Mouse (Mus musculus): ENCODE results near the gene Wscd2. TPM values are rescaled to one million over a fixed set of nuclear protein-coding genes. Genes with fewer than 3 reads are reported as not detected.

The Wscd2 gene
- polyA plus RNA-seq, 2 experiments, result 0.02 TPM; not detected in 1

- ATAC-seq (ENCODE audit: insufficient read depth) (no peak), DNase-seq (ENCODE audit: low read depth in 3 of 3, low spot score in 3 of 3) (no peak)
- no peaks in the 10 kb centered on the region for H3K27me3 ChIP-seq (ENCODE audit: control insufficient read depth, insufficient read depth, low read length)
- no peak for TF ChIP-seq EP300 (IDR thresholded peaks at IDR 0.05; ENCODE audit: low read depth)
- no peak for TF ChIP-seq CTCF (IDR thresholded peaks at IDR 0.05; ENCODE audit: low read depth)
- H3K4me2 ChIP-seq (ENCODE audit: low read depth), result no peak overlapping the region
- no peaks in the 10 kb centered on the region for H3K36me3 ChIP-seq (replicated peaks; ENCODE audit: control insufficient read depth, insufficient read depth, low read depth)
- no peak overlapping the region for H3K27ac ChIP-seq
- H3K9ac ChIP-seq (replicated peaks), result no peak overlapping the region
- WGBS (ENCODE audit: insufficient replicate concordance), result 45% methylated on average over 1 of the region's 1 CpGs
- no peak overlapping the region for H3K4me3 ChIP-seq (ENCODE audit: insufficient read depth in 1 of 2, low read depth in 2 of 2, low read length in 2 of 2)
- H3K4me1 ChIP-seq (replicated peaks; ENCODE audit: control insufficient read depth in 2 of 2, insufficient read depth in 2 of 2, low read length in 1 of 2), result no peaks in the 10 kb centered on the region
- no peaks in the 10 kb centered on the region for H3K9me3 ChIP-seq (ENCODE audit: control insufficient read depth, low read length)
These were observed 129.0 kb downstream of the Wscd2 start for GRCm38 (mm10) chr5:113619151-113619550.

DNA sequence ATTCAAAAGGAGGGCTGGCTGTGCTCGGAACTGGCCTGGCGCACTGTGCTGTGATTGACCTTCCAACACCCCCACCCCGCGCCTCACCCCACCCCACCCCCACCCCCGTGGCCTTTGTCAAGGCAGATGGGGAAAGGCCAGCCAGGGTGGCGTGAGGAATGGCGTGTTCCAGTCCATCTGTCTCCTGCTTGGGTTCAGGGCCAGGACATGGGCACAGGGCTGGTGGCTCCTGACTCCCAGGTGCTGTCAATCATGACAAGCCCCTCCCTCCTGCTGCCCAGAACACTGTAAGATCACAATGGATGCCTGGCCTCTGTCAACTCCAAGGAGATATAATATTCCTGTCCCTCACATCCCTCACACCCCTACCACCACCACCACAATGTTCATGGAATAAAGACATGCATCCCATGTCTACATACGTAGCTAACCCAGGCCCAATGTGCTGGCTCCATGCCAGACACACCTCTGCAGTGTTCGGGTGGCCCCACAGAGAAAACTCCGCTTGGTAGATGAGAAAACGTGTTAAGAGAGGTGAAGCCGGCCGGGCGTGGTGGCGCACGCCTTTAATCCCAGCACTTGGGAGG, 130.1 kb downstream of the Wscd2 start:
- TF ChIP-seq EP300 (IDR thresholded peaks at IDR 0.05; ENCODE audit: low read depth), result no peak
- no peak for TF ChIP-seq CTCF (IDR thresholded peaks at IDR 0.05; ENCODE audit: low read depth)
- H3K27ac ChIP-seq, result no peak overlapping the region
- DNase-seq (ENCODE audit: low read depth in 3 of 3, low spot score in 3 of 3), result no peak
- H3K9ac ChIP-seq (replicated peaks), result no peak overlapping the region
- H3K4me1 ChIP-seq (replicated peaks; ENCODE audit: control insufficient read depth in 2 of 2, insufficient read depth in 2 of 2, low read length in 1 of 2), result no peaks in the 10 kb centered on the region
- H3K4me3 ChIP-seq (ENCODE audit: insufficient read depth in 1 of 2, low read depth in 2 of 2, low read length in 2 of 2), result no peak overlapping the region
- WGBS (ENCODE audit: insufficient replicate concordance), result 57% methylated on average over 16 of the region's 16 CpGs
- no peak overlapping the region for H3K4me2 ChIP-seq (ENCODE audit: low read depth)
- no peaks in the 10 kb centered on the region for H3K36me3 ChIP-seq (replicated peaks; ENCODE audit: control insufficient read depth, insufficient read depth, low read depth)
- H3K27me3 ChIP-seq (ENCODE audit: control insufficient read depth, insufficient read depth, low read length), result no peaks in the 10 kb centered on the region
- no peaks in the 10 kb centered on the region for H3K9me3 ChIP-seq (ENCODE audit: control insufficient read depth, low read length)
- no peak for ATAC-seq (ENCODE audit: insufficient read depth)

DNA sequence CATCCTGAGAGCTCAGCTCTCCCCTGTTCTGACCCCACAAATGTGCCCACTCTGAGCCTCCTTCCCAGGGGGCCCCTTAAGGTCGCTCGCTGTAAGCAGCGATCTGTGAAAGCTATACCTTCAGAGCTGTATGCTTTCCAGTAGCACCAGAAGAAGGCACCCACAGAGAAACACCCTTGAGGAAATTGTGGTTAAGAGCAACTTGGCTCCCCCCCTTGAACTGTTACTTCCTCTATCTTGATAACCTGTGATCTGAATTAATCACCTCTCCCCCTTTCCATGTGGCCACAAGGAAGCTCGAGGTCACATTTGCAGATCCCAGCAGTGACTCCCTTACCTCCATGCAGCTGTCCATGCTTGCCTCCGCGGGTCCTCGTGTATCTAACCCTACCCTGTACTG, 130.9 kb downstream of the Wscd2 start:
- TF ChIP-seq EP300 (IDR thresholded peaks at IDR 0.05; ENCODE audit: low read depth) (no peak), CTCF (IDR thresholded peaks at IDR 0.05; ENCODE audit: low read depth) (no peak)
- ATAC-seq (ENCODE audit: insufficient read depth), result no peak
- H3K4me3 ChIP-seq (ENCODE audit: insufficient read depth in 1 of 2, low read depth in 2 of 2, low read length in 2 of 2), result no peak overlapping the region
- no peaks in the 10 kb centered on the region for H3K36me3 ChIP-seq (replicated peaks; ENCODE audit: control insufficient read depth, insufficient read depth, low read depth)
- 18% methylated on average over 7 of the region's 7 CpGs for WGBS (ENCODE audit: insufficient replicate concordance)
- H3K9me3 ChIP-seq (ENCODE audit: control insufficient read depth, low read length), result no peaks in the 10 kb centered on the region
- H3K9ac ChIP-seq (replicated peaks), result no peak overlapping the region
- no peaks in the 10 kb centered on the region for H3K27me3 ChIP-seq (ENCODE audit: control insufficient read depth, insufficient read depth, low read length)
- no peak overlapping the region for H3K27ac ChIP-seq
- no peaks in the 10 kb centered on the region for H3K4me1 ChIP-seq (replicated peaks; ENCODE audit: control insufficient read depth in 2 of 2, insufficient read depth in 2 of 2, low read length in 1 of 2)
- no peak for DNase-seq (ENCODE audit: low read depth in 3 of 3, low spot score in 3 of 3)
- H3K4me2 ChIP-seq (ENCODE audit: low read depth), result no peak overlapping the region

- H3K9me3 ChIP-seq (ENCODE audit: control insufficient read depth, low read length), result no peaks in the 10 kb centered on the region
- no peak overlapping the region for H3K9ac ChIP-seq (replicated peaks)
- 20% methylated on average over 2 of the region's 2 CpGs for WGBS (ENCODE audit: insufficient replicate concordance)
- no peak overlapping the region for H3K27ac ChIP-seq
- no peaks in the 10 kb centered on the region for H3K4me1 ChIP-seq (replicated peaks; ENCODE audit: control insufficient read depth in 2 of 2, insufficient read depth in 2 of 2, low read length in 1 of 2)
- no peaks in the 10 kb centered on the region for H3K27me3 ChIP-seq (ENCODE audit: control insufficient read depth, insufficient read depth, low read length)
- no peaks in the 10 kb centered on the region for H3K36me3 ChIP-seq (replicated peaks; ENCODE audit: control insufficient read depth, insufficient read depth, low read depth)
- ATAC-seq (ENCODE audit: insufficient read depth) (no peak), DNase-seq (ENCODE audit: low read depth in 3 of 3, low spot score in 3 of 3) (no peak)
- TF ChIP-seq CTCF (IDR thresholded peaks at IDR 0.05; ENCODE audit: low read depth) (no peak), EP300 (IDR thresholded peaks at IDR 0.05; ENCODE audit: low read depth) (no peak)
- no peak overlapping the region for H3K4me2 ChIP-seq (ENCODE audit: low read depth)
- H3K4me3 ChIP-seq (ENCODE audit: insufficient read depth in 1 of 2, low read depth in 2 of 2, low read length in 2 of 2), result no peak overlapping the region
These were observed 132.9 kb downstream of the Wscd2 start for GRCm38 (mm10) chr5:113623052-113623451.

- no peak for DNase-seq (ENCODE audit: low read depth in 3 of 3, low spot score in 3 of 3)
- H3K9ac ChIP-seq (replicated peaks), result no peak overlapping the region
- no peak overlapping the region for H3K4me3 ChIP-seq (ENCODE audit: insufficient read depth in 1 of 2, low read depth in 2 of 2, low read length in 2 of 2)
- H3K4me2 ChIP-seq (ENCODE audit: low read depth), result no peak overlapping the region
- H3K9me3 ChIP-seq (ENCODE audit: control insufficient read depth, low read length), result no peaks in the 10 kb centered on the region
- WGBS (ENCODE audit: insufficient replicate concordance), result 60% methylated on average over 4 of the region's 4 CpGs
- no peak overlapping the region for H3K27ac ChIP-seq
- no peaks in the 10 kb centered on the region for H3K27me3 ChIP-seq (ENCODE audit: control insufficient read depth, insufficient read depth, low read length)
- TF ChIP-seq CTCF (IDR thresholded peaks at IDR 0.05; ENCODE audit: low read depth) (no peak), EP300 (IDR thresholded peaks at IDR 0.05; ENCODE audit: low read depth) (no peak)
- no peak for ATAC-seq (ENCODE audit: insufficient read depth)
- H3K4me1 ChIP-seq (replicated peaks; ENCODE audit: control insufficient read depth in 2 of 2, insufficient read depth in 2 of 2, low read length in 1 of 2), result no peaks in the 10 kb centered on the region
- no peaks in the 10 kb centered on the region for H3K36me3 ChIP-seq (replicated peaks; ENCODE audit: control insufficient read depth, insufficient read depth, low read depth)
These were observed 134.9 kb downstream of the Wscd2 start for GRCm38 (mm10) chr5:113625068-113625467.
